Mouse (Mus musculus) frontal cortex, postnatal 14 days (tissue): ENCODE results near the gene Rpl18.
A peak's percentile ranks its signal among the peaks of the same experiment; 100 is the strongest.

ENCODE experiments used
- DNase-seq, 2 experiments: peaks; one replicate each; pipeline ENCODE4 v3.0.0; 2022; ENCODE audit warnings: low spot score in 2 of 2

Rpl18 gene

DNA sequence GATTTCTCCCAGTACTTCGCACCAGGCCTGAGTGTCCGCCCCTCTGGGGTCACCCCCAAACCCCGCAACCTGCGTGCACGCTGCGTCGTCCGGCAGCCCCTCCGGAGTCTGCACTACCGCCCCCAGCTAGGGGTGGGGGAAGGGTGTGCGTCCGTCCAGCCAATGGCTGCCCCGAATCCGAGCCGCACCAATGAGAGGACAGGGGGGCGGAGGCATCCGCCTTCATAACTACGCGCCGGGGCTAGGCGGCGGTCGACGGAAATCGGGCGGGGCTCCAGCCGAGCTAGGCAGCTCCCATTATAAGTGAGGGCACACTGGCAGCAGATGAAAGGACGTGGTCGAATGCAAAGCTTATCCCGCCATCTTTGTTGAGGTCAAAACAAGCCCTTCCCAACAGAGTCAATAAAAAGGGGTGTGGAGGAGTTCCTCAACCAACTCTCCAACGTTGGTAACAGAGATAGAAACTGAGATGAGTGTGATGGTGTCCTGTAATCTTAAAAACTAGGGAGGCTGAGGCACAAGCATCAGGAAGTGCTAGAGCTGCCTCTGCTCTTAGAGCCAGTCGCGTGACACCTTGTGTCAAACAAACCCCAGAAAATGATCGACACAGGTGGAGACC is at the start of gene Rpl18:
Gene Rpl18, plus strand, starts transcription at position 368 of the 619 bp plus-strand sequence.
- DNase-seq, result peak; percentile 97 to 98

- DNase-seq, result no peak
These were observed 49.1 kb upstream of the Rpl18 start, which contains the start of gene Fut2 for GRCm38 (mm10) chr7:45666161-45666560. Fut2 (minus strand) TSS chr7:45666394.

DNA sequence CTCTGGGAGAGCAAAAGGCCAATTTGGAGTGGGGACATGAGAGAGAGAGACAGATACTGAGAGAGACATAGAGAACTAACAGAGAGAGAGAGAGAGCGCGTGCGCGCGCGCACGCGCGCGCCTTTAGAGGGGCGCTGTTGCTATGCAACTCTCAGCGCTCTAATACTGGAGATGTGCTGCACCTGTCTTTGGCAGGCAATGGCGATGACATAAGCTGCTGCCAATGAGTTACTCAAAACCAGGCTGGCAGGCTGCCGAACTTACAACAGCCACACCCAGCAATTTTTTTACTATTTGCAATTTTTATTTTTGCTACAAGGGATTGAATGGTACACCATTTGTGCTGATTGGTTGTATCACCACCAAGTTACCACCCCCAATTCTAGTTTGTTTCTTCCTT is 47.5 kb upstream of the Rpl18 start:
- no peak for DNase-seq

GRCm38 (mm10) chr7:45668921-45669320 is 46.3 kb upstream of the Rpl18 start:
- no peak for DNase-seq

DNA sequence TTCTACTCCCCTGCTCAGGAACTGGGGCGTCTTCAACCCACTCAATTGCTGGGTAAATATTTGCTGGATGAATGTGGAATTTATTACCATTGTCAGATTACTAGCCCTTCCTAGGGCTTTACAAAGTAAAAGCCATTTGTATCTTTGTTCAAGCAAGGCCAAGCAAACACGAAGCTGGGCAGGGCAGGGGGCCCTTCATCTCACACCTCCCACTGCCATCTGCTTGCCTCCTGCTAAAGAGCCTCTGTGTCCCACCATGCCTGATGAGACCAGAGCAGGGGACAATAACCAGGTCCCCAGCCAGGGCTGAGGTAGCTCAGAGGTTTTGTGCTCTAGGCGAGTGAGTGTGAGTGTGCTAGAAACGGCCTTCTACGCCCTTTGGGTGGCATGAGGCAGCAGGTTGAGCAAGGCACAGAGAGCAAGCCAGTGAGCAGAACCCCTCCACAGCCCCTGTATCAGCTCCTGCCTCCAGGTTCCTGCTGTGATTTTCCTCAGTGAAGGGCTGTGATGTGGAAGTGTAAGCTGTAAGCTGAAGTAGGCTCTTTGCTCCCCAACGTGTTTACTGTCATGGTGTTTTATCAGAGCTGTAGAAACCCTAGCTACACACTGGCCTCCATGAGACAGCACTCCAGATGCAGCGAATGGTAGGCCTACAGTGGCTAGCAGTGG is 37.5 kb upstream of the Rpl18 start:
- DNase-seq, result no peak

DNA sequence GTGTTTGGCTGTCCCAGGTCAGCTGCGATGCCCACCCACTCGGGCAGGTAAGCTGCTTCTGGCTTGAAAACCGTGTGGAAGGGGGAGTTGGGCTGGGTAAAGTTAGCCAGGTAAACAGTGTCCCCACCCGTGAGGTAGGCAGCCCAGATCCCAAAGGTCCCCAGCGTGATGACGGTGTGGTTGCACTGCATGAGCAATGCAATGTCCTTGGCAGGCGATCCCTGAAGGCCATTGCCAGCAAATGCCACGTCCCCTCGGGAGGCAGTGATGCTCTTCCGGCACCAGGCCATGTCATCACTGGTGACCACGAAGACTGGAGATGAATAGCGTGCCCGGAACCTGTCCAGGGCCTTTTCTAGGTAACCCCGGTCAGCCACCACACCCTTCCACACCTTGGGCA is 36.7 kb upstream of the Rpl18 start:
- DNase-seq, result no peak

- DNase-seq, result no peak
These were observed 35.2 kb upstream of the Rpl18 start for GRCm38 (mm10) chr7:45679966-45680621.

DNA sequence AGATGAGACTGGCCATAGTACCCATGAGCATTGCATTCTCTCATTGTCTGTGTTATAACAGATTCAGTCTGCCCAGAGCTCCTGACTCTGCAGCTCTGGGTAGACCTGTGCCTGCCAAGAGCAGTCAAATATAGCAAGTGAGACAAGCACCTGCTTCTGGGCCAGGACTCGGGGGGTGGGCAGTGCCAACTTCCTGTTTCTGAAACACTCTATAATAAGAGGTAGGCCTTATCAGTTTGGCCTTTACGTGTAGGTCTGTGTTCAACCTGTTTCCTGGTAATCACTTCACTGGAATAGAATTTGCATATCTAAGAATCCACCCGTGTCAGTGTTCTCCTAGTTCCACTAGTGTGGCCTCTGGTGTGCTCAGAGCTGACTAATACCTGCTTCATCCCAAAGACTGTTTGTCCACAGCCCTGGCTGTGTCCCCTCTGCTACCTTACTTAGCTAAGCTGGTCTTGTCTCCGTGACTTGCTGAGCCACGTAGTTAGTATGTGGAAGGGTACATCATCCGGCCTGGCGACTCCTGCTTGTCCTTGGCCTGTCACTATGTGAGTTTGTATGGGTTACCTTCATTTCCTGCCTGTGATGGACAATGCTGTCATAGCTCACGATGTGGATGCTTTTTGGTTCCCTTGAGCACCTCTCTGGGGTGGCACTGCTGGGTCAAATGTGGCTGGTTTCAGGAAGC is 34.1 kb upstream of the Rpl18 start:
- DNase-seq, result no peak

GRCm38 (mm10) chr7:45682144-45683126 is 32.8 kb upstream of the Rpl18 start:
- DNase-seq, result peak; percentile 68 to 76

DNA sequence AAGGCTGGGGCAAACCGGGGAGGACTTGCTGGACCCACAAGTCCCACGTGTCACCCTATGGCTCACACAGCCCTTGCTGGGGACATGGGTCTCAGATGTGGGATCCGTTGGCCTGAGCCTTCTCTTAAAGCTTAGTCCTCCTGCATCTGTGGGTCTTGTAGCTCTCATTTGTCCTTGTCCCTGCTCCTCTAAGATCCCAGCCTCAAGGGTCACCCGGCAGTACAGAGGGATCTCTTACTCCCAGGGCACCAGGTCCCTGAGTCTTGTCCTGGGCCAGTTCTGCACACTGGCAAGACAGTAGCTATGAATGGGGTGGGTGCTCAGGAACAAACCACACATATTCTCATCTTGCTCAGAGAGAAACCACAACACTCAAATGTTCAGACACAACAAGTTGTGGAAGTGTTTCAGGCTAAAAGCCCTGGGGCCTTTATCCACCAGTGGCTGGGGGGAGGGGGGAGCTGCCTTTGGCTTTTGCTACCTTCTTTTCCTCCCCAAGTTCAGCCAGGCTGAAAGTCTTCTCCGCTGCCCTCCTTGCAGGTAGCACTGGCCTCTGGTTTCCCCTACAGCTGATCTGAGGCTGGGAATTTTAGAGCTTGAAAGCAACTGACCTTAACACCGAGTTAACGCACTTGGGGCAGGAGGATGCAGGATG is 31.7 kb upstream of the Rpl18 start, which contains the start of gene Ntn5:
Gene Ntn5, plus strand, starts transcription at position 627 of the 655 bp plus-strand sequence.
- no peak for DNase-seq

- no peak for DNase-seq
These were observed 29.4 kb upstream of the Rpl18 start for GRCm38 (mm10) chr7:45685811-45686210.

DNA sequence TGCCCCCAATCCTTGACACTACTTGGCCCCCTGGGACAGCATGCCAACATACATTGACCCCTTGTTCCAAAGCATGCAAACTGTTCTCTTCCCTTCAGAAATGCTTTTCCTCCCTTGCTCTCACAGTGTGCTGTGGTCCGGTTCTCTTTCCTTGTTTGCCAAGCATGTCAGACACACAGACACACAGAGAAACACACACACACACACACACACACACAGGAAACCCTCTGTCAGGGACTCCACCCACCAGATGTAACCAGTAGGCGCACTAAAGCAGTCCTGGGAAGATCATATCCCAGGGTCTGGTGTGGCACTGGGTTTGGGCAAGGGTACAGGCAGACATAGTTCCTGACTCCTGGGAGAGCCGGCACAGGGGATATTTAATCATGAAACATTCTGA is 28.4 kb upstream of the Rpl18 start:
- DNase-seq, result no peak

GRCm38 (mm10) chr7:45689099-45689498 is 26.2 kb upstream of the Rpl18 start:
- DNase-seq, result no peak

GRCm38 (mm10) chr7:45689800-45690199 is 25.5 kb upstream of the Rpl18 start:
- DNase-seq, result no peak

GRCm38 (mm10) chr7:45692364-45692763 is 22.9 kb upstream of the Rpl18 start:
- no peak for DNase-seq

DNA sequence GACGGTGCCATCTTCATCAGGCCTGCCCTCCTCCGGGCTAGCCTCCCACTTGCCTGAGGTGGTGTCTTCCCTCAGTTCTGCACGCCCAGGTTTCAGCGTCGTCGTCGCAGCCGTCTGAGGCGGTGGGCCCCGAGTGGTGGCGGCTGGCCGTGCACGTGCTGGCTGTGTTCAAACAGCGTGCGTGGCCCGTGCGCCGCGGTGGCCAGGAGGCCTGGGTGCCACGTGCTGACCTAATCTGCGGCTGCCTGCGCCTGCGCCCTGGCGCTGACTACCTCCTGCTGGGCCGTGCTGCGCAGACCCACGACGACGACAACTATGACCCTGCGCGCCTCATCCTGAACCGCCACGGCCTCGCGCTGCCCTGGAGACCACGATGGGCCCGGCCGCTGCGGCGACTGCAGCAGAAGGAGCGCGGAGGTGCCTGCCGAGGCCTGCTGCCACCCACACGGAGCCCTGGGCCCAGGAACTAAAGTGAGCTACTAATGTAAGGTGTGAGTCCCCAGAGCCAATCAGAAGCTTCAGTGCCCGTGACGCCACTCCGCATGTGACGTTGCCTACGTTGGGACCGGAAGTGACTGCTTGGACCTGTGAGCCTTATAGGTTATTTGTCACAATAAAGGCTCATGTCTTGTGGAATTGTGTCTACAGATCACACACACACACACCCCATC is 21.2 kb upstream of the Rpl18 start, which contains the start of gene Sec1:
Gene Sec1, minus strand, starts transcription at position 482 of the 671 bp plus-strand sequence.
- no peak for DNase-seq

DNA sequence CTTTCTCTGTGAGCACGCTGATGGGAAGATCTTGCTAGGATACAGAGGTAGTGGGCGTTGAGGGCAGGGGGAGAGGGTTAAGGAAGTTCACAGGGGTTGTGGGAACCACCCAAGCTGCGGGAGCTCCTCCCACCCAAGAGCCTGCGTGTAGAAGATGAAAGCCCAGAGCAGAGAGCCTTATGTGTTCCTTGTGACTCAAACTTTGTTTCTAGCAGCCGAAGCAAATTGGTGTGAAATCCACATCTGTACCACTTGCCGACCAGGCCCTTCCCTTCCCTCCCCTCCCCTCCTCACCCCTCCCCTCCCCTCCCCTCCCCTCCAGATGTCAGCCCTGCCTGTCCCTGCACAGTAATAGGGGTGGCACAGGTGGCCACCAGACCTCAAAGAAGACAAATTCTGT is 20.2 kb upstream of the Rpl18 start:
- no peak for DNase-seq

DNA sequence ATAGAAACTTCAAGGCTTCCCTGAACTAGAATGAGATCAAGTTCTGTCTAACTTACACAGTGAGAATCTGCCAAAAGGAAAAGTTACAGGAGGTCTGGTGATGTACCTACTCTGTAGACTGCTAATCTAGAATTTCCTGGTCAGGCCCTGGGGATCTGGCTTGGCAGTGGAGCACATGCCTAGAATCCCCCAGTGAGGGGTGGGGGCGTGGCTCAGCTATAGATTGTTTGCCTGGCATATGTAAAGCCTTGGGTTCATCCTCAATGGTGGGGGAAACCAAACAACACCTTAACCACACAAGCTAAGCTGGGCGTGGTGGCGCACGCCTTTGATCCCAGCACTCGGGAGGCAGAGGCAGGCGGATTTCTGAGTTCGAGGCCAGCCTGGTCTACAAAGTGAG is 17.4 kb upstream of the Rpl18 start:
- DNase-seq, result no peak

DNA sequence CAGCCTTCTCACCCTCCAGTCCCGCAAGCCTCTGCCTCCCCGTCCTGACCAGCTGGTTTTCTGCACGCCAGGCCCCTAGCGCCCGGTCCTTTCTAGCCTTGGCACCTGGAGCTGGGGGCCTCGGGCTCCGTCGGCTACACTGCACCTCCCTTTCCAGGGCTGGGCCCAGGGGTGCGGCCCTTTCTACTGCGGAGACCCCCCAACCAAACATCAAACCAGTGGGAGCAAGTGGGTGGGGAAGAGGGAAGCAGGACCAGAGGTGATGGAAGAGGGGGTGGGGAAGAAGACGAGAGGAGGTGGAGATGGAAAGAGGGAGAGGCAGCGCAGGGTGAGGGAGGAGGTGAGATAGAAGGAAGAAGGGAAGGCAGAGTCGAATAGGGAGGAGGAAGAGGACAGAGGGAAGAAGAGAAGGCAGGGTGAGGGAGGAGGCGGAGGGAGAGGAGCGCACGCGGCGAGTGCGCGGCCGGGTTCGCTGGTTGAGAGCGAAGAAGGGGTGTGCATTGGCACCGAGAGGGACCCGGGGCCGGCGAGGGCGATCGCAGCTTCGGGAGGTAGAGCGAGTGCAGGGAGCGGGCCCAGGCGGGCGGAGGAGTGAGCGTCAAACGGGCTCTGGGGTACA is 15.6 kb upstream of the Rpl18 start, which contains the start of gene Car11:
Gene Car11, plus strand, starts transcription at position 321 of the 619 bp plus-strand sequence.
- peak; percentile 40 to 57 for DNase-seq
